Mouse (Mus musculus): ENCODE results near the gene Dnajc13. TPM values are rescaled to one million over a fixed set of nuclear protein-coding genes. Genes with fewer than 3 reads are reported as not detected.

Gene Dnajc13
- polyA plus RNA-seq, 1 experiment from 2014 or later, result 10.7 TPM

DNA sequence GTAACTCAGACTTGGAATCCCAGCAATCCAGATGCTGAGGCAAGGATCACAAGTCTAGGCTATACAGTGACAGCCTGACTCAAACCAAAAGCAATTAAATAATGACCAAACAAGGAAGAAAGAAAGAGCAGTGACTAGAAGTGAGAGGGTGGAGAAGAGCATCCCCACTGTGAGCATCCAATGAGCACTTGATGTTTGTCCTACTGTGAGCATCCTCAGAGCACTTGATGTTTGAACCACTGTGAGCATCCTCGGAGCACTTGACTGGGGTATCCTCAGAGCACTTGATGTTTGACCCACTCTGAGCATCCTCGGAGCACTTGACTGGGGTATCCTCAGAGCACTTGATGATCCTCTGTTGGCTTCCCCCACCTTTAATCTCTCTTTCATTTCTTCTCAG lies 157.7 kb downstream of the Dnajc13 start:
- no peaks in the 10 kb centered on the region for H3K9me3 ChIP-seq (ENCODE audit: control insufficient read depth, low read length)
- no peak for DNase-seq (ENCODE audit: low spot score)
- no peak overlapping the region for H3K4me2 ChIP-seq (replicated peaks; ENCODE audit: low read depth)
- H3K9ac ChIP-seq (ENCODE audit: low read length), result no peak overlapping the region
- H3K4me1 ChIP-seq (replicated peaks; ENCODE audit: control insufficient read depth, insufficient read depth), result no peaks in the 10 kb centered on the region
- TF ChIP-seq CTCF (IDR thresholded peaks at IDR 0.05; ENCODE audit: low read depth), result no peak
- TF ChIP-seq EP300 (optimal IDR thresholded peaks at IDR 0.05), result no peak
- no peak for ATAC-seq (ENCODE audit: low FRiP score, low TSS enrichment)
- no peaks in the 10 kb centered on the region for H3K27me3 ChIP-seq (ENCODE audit: control insufficient read depth, insufficient read depth, low read length)
- 85% methylated on average over 2 of the region's 2 CpGs for WGBS
- H3K4me3 ChIP-seq (ENCODE audit: low read depth, low read length), result no peak overlapping the region
- no peak overlapping the region for H3K27ac ChIP-seq (replicated peaks)
- H3K36me3 ChIP-seq (ENCODE audit: control insufficient read depth, insufficient read depth, low read length), result no peaks in the 10 kb centered on the region

DNA sequence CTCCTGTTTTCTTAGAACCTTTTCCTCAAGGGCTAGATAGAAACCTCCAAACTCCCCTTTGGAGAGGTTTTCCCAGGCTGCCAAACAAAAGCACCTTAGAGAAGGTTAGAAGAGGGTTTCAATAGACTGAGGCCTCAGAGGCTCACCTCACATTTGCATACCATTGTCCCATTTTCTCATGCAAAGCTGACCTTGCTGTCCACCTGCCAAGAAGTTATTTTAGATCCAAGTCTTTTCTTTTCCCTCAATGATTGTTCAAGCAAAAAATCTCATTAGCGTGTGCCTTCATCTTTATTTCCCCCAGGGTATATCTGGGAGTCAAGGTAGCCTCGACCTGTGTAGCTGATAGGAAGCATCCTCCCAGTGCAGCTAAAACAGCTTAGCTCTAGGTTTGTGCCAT lies 159.8 kb downstream of the Dnajc13 start:
- Histone ChIP-seq H3K9me3 (ENCODE audit: control insufficient read depth, low read length) (no peaks in the 10 kb centered on the region), H3K36me3 (ENCODE audit: control insufficient read depth, insufficient read depth, low read length) (no peaks in the 10 kb centered on the region; the same call in 1 of the 2 replicates), H3K9ac (ENCODE audit: low read length) (no peak overlapping the region), H3K4me3 (ENCODE audit: low read depth, low read length) (no peak overlapping the region), H3K27ac (replicated peaks) (no peak overlapping the region), H3K27me3 (ENCODE audit: control insufficient read depth, insufficient read depth, low read length) (no peaks in the 10 kb centered on the region), H3K4me2 (replicated peaks; ENCODE audit: low read depth) (no peak overlapping the region), H3K4me1 (replicated peaks; ENCODE audit: control insufficient read depth, insufficient read depth) (no peaks in the 10 kb centered on the region)
- no peak for DNase-seq (ENCODE audit: low spot score)
- WGBS, result 52% methylated on average over 2 of the region's 2 CpGs
- no peak for TF ChIP-seq CTCF (IDR thresholded peaks at IDR 0.05; ENCODE audit: low read depth)
- no peak for TF ChIP-seq EP300 (optimal IDR thresholded peaks at IDR 0.05)
- no peak for ATAC-seq (ENCODE audit: low FRiP score, low TSS enrichment)

DNA sequence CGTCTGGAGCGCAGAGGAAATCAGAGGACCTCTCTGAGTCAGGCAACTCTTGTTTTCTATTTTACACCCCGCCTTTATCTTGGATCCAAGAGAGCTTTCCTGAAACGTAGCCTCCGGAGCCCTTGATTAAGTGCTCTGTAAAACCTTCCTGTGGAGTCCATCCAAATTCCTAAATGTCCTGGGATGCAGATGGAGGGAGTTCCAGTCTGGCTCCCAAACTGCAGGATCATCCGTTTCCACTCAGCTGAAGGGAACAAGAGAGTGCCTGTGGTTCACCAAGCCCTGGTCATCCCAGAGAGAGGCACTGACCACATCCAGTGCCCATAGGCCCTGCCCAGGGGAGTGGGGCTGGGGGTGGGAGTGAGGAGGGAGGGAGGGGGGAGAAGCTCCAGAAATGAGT lies 160.4 kb downstream of the Dnajc13 start:
- no peak for ATAC-seq (ENCODE audit: low FRiP score, low TSS enrichment)
- TF ChIP-seq CTCF (IDR thresholded peaks at IDR 0.05; ENCODE audit: low read depth) (no peak), EP300 (optimal IDR thresholded peaks at IDR 0.05) (no peak)
- H3K4me2 ChIP-seq (replicated peaks; ENCODE audit: low read depth), result no peak overlapping the region
- DNase-seq (ENCODE audit: low spot score), result no peak
- WGBS, result 33% methylated on average over 6 of the region's 6 CpGs
- no peaks in the 10 kb centered on the region for H3K4me1 ChIP-seq (replicated peaks; ENCODE audit: control insufficient read depth, insufficient read depth)
- H3K27me3 ChIP-seq (ENCODE audit: control insufficient read depth, insufficient read depth, low read length), result no peaks in the 10 kb centered on the region
- H3K27ac ChIP-seq (replicated peaks), result no peak overlapping the region
- H3K4me3 ChIP-seq (ENCODE audit: low read depth, low read length), result no peak overlapping the region
- H3K9ac ChIP-seq (ENCODE audit: low read length), result no peak overlapping the region
- no peaks in the 10 kb centered on the region; the same call in 1 of the 2 replicates for H3K36me3 ChIP-seq (ENCODE audit: control insufficient read depth, insufficient read depth, low read length)
- H3K9me3 ChIP-seq (ENCODE audit: control insufficient read depth, low read length), result no peaks in the 10 kb centered on the region

DNA sequence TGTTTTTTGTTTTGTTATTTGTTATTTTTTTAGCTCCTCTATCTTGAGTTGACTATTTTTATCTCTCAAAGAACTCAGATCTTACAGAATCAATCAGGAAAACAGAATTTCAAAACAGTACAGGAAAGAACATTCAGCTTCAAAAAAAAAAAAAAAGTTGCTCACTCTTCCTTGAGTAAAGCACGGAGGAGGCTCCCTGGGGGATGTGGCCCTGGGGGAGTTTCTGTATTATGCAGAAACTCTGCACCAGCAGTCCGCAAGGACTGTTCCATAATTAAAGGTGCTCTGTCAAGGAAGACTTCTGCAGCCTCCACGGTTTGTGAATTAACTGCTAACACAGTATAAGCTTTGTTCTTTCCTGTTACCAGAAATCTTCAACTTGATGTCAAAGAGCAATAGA lies 161.3 kb downstream of the Dnajc13 start:
- Histone ChIP-seq H3K4me3 (ENCODE audit: low read depth, low read length) (0 out of 2 replicates have a peak overlapping the region, but pooled peaks have one; percentile 4), H3K27ac (replicated peaks) (0 out of 2 replicates have a peak overlapping the region, but pooled peaks have one; percentile 6), H3K4me2 (replicated peaks; ENCODE audit: low read depth) (no peak overlapping the region), H3K9me3 (ENCODE audit: control insufficient read depth, low read length) (no peaks in the 10 kb centered on the region), H3K36me3 (ENCODE audit: control insufficient read depth, insufficient read depth, low read length) (no peaks in the 10 kb centered on the region; the same call in 1 of the 2 replicates), H3K9ac (ENCODE audit: low read length) (no peak overlapping the region), H3K27me3 (ENCODE audit: control insufficient read depth, insufficient read depth, low read length) (no peaks in the 10 kb centered on the region), H3K4me1 (replicated peaks; ENCODE audit: control insufficient read depth, insufficient read depth) (no peaks in the 10 kb centered on the region)
- WGBS, result 57% methylated on average over 3 of the region's 3 CpGs
- ATAC-seq (ENCODE audit: low FRiP score, low TSS enrichment) (no peak), DNase-seq (ENCODE audit: low spot score) (no peak)
- TF ChIP-seq EP300 (optimal IDR thresholded peaks at IDR 0.05) (no peak), CTCF (IDR thresholded peaks at IDR 0.05; ENCODE audit: low read depth) (no peak)

Other genes starting within 250 kb of the Dnajc13 start
- gene Gm28305, start 222.3 kb downstream of the Dnajc13 start, polyA plus RNA-seq (2015; fragmentation: Nextera tagmentation; extraction: Ambion mirVana), result not detected in 2 replicates
- 39.3 and 42.4 TPM in 2 replicates for gene Uba5, start 199.8 kb downstream of the Dnajc13 start, polyA plus RNA-seq (2015; fragmentation: Nextera tagmentation; extraction: Ambion mirVana)
- 24.2 and 24.4 TPM in 2 replicates for gene Acad11, start 199.6 kb downstream of the Dnajc13 start, polyA plus RNA-seq (2015; fragmentation: Nextera tagmentation; extraction: Ambion mirVana)
- gene Ackr4, start 136.0 kb downstream of the Dnajc13 start, polyA plus RNA-seq (2015; fragmentation: Nextera tagmentation; extraction: Ambion mirVana), result 3.1 and 3.6 TPM in 2 replicates
- 9.8 and 10.8 TPM in 2 replicates for gene Acpp, start 74.8 kb upstream of the Dnajc13 start, polyA plus RNA-seq (2015; fragmentation: Nextera tagmentation; extraction: Ambion mirVana)